Mouse (Mus musculus): ENCODE results near the gene Rasa2. TPM values are rescaled to one million over a fixed set of nuclear protein-coding genes. Genes with fewer than 3 reads are reported as not detected.

Gene Rasa2
- polyA plus RNA-seq, 1 experiment from 2014 or later = 4.3 TPM

Other genes with a start within 250 kb of the Rasa2 start
- gene Rnf7, start 152.9 kb downstream of the Rasa2 start, polyA plus RNA-seq (2016; fragmentation: Nextera tagmentation; extraction: Ambion mirVana) = 104 and 110 TPM in 2 replicates
- not detected in 2 replicates for gene Gm28729, start 106.4 kb downstream of the Rasa2 start, polyA plus RNA-seq (2016; fragmentation: Nextera tagmentation; extraction: Ambion mirVana)
- gene Zbtb38, start 121.2 kb upstream of the Rasa2 start, polyA plus RNA-seq (2016; fragmentation: Nextera tagmentation; extraction: Ambion mirVana) = 6.8 and 7.0 TPM in 2 replicates

Measured in liver, embryonic 12.5 days (tissue).